Mouse (Mus musculus) brain, adult 10 weeks (tissue): ENCODE data around the gene Olfr1323. TPM values are rescaled to one million over a fixed set of nuclear protein-coding genes. Genes with fewer than 3 reads are reported as not detected.

Experiments
- polyA plus RNA-seq: library from polyadenylated mRNA; stranded (reverse); fragments of 350-450 nt; fragmentation: Illumina TruSeq; extraction: RNeasy Lipid Tissue Mini Kit (QIAGEN cat#74804); gene quantifications from one replicate; pipeline ENCODE4 v1.2.3, GENCODE M21; 2015; ENCODE audit warnings: low read depth, low replicate concordance

Gene Olfr1323
- polyA plus RNA-seq, result not detected

DNA sequence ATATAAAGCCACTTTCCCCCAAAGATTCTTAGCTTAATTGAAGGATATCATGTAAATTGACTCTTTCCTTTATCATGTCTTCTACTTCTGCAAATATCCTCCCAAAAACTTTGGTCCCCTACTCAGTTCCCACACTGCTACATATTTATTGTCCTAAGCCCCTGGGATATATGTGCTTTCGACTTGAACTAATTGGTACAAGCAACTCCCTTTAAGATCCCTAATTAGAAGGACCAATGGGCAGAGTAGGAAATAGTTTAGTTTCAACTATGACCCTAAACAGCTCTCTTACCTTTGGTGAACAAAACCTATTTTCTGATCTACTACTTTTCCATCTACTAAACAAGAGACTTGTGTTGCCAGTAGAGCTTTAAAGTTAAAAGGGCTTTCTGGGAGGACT lies at the start of gene Olfr1323:
Gene Olfr1323, minus strand, starts transcription at position 101 of the 400 bp plus-strand sequence.

Other genes with a start within 250 kb of the Olfr1323 start
- 7.7 TPM for gene Igsf1, start 221.6 kb downstream of the Olfr1323 start, polyA plus RNA-seq
- not detected for gene Olfr1322, start 127.9 kb downstream of the Olfr1323 start, polyA plus RNA-seq